Mouse (Mus musculus): ENCODE results near the gene Clns1a.
A peak's percentile ranks its signal among the peaks of the same experiment; 100 is the strongest.

Gene Clns1a

DNA sequence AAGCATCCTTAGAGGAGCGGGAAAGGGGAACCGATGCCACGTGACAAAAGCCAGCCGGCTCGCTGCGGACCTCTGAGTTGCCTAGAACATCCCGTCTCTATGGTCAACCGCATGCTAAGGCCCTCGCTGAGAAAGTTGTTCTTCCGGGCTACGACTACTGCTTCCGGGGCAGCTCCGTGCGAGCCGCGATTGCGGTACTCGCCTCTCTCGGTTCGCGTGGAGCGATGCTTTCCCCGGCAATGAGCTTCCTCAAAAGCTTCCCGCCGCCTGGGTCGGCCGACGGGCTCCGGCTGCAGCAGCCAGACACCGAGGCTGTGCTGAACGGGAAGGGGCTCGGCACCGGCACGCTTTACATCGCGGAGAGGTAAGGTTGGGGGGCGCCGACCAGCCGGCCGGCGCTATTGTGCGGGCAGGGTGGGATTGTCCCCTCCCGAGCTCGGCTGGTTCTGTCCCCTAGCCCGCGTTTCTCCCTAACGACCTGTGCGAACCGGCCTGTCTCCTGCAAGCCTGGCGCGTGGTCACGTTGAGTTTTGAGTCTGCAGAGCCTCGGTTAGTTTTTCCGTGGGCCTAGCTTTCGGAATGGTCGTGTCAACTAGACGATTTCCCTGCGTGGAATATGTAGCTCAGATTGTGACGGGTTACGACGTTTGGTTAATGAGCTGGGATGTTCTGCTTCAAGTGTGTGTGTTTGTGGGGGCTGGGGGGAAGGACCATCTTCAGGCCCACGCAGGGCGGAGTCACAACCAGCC lies at the start of gene Clns1a:
Gene Clns1a, plus strand, starts transcription at position 129 of the 749 bp plus-strand sequence.
- peak; percentile 71 for DNase-seq (ENCODE audit: low spot score)

DNA sequence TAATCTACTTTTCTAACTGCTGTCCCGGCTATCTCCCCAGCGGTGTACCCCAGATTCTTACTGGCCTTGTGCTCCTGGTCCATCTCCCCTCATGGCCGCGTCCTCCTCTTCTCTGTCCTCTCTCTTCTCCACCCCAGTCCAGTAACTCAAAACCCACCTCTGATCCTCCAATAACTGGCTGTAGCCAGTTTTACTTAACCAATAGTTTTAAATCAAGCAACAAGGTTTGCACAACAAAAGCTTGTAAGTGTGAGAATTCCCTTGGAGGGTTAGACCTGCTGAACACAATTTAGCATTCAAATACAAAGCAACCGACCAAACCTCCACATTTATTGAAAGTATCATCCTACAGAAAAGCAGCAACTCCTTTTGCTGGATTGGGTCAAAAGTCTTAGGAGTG lies 48.8 kb upstream of the Clns1a start:
- DNase-seq (ENCODE audit: low spot score), result no peak

DNA sequence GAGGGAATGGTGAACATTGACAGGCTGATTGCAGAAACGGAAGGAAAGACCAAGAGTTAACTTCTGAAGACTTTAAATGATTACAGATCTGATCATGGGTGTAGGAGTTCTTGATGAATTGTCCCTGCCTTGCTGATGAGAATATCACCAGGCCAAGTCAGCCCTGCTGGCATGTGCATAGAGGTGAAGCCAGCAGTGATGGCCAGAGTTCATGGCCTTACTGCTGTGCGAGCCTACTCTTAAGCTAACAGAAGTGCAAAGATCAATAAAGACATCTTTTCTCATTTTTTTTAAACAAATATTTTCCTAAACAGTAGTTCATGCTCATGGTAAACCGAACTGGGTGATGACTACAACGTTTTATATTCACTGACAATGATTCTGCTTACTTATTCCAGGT lies 45.7 kb upstream of the Clns1a start:
- DNase-seq (ENCODE audit: low spot score), result no peak

DNA sequence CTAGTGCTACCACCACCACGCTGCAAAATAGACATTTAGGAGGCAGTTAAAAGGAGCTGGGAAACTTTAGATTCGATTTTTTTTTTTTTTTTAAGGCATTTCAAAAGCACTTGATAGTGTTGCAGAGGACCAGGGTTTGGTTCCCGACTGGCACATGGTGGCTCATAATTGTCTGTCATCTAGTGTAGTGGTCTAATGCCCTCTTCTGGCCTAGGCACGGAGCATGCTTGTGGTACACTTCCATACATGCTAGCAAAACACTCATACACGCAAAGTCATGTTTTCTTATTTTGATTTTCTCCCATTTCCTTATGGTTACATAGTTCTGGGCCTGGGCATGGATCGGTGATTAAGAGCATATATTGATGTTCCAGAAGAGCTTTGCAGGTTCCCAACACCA lies 40.3 kb upstream of the Clns1a start:
- DNase-seq (ENCODE audit: low spot score), result no peak

DNA sequence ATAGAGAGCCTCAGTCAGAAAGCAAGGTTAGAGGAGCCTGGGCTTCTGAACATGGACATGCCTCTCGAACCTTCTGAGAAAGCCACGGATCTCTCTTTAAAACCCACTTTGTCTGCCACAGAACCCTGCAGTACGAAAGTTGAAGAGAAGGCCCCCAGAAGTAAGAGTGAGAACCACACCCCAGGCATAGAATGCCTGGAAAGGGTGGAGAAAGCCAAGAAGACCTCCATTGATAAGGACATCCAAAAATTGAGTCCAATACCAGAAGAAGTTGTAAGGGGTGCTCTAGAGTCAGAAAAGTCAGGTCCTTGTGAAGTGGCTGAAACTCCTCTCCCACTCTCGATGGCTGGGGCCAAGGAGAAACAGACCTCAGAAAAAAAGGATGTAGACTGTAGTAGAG lies 34.8 kb upstream of the Clns1a start:
- no peak for DNase-seq (ENCODE audit: low spot score)

DNA sequence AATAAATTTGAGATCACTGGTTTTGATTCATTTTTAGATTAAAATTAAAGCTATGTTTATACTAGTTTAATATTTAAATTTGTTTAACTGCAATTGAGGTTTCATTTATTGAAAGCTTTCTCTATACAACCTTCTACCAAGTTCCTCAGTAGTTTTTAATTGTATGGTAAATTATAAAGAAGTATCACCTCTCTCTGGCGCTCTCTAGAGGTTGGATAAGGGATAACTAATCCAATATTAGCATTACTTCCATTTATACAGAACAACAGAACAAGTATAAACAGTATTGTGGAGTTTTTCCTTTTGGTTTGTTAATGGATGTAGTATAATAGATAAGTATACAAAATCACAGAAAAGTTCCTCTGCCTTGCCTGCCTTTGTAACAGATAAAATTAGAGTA lies 17.2 kb upstream of the Clns1a start:
- no peak for DNase-seq (ENCODE audit: low spot score)

DNA sequence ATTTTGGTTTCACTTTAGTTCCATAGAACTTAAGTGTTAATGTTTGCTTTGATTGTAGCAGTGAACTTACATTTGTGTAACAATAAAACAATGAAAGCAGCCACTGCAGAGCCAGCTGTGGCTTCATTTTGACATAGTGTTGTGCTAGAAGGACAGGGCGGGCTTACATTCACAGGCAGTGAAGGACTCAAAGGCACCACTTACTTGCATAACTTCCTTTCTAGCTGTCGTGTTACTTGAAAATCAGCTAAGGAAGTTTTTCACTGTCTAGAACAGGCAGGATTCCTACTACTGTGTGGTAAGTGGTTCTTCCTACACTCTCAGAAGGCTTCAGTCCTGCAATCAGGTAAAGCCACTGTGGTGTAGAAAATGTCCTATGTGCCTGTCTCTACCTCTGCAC lies 8.6 kb upstream of the Clns1a start:
- DNase-seq (ENCODE audit: low spot score), result no peak

DNA sequence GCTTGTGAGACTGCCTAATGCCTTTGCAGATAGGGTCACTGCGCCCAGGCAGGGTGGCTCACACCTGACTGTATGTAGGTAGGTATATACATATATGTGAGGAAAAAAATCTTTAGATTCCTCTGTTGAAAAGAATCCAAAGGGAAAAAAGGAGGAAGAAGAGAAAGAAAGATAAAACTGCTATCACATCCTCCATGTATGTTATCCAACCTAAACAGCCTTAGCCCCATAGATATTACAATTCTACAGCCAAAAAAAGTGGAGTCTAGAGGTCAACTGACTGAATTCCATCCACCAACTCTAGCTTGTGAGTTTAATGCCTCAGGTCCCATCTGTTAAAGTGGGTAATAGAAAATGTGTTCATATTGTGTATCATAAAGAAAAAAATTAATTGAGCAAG lies 993 bp upstream of the Clns1a start:
- DNase-seq (ENCODE audit: low spot score), result no peak

DNA sequence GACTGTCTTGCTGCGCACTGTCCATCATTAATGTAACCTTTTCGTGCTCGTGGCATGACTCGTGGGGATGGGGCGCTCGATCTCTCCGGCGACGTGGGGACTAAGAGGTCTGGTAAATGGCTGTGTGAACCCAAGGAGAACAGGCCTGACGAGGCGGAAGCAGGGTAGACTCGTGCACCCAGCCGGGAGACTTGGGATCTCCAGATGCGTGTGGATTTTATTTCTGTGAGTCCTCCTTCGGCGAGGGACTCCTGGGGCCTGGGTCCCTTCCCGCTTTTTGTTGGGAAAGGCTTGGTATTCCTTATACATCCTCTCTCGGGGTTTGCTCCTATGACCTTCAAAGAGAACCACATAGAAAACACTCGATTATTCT lies 315 bp upstream of the Clns1a start:
- DNase-seq (ENCODE audit: low spot score), result no peak

DNA sequence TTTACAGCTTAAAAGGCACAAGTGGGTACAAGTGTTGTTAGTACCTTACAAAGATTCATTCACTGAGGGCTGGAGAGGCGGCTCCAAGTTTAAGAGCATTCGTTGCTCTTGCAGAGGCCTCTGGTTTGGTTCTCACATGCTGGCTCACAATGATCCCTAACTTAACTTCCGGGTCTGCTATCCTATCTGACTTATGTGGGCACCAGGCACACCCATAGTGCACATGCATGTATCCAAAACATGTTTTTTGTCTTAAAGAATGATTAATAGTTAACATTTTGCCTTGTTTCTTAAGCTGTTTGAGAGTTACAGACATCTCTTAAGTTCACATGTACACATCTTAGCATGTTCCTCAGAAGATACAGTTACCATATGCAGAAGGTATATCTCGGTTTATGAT lies 3.7 kb downstream of the Clns1a start:
- no peak for DNase-seq (ENCODE audit: low spot score)

DNA sequence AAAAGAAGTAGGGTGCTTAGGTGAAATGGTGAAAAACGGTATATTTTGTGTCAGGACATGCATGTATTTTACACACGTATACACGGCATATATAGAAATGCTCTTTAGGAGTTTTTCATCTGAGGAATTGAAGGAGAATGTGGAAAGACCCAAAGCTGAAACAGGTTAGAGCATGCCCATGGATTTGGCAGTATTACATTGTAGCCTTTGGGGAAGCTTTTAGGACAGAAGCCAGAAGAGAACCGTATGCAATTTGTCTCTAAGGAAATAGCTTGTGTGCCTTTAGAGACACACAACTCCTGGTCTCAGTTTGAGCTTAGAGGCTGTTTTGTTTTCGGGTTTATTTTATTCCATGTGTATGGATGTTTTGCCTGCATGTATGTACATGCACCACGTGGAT lies 4.7 kb downstream of the Clns1a start:
- DNase-seq (ENCODE audit: low spot score), result no peak

DNA sequence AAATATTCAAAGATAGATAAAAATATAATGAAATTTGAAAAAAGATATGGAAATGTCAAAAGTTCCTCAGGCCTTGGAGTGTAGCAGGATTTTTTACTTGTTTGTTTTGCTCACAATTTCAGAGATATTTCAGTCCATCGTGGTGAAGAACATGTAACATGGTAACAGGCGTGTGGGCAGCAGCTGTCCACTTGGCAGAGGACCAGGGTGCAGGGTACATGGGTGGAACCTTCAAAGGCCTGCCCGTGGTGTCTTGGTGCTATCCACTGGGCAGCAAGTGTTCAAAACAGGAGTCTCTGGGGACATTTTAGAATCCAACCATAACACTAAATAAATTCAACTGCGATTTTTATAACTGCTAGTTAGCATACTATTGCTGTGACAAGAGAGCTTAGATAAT lies 10.7 kb downstream of the Clns1a start:
- no peak for DNase-seq (ENCODE audit: low spot score)

DNA sequence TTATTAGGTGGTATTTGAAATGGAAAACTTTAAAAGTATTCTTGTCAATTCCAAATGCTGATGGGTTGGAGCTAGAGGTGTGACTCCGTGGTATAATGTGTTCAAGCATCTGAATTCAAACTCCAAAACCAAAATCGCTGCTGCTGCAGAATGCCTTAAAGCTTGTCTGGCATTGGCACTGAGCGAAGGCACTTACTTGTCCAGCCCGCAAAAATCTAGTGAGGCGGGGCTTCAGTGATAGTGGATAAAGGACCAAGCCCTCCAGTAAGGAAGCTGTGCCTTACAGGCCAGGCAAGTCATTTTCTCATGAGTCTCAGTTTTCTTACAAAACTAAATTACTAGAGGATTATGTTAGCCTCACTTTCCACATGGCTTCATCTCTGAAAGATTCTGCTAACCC lies 11.4 kb downstream of the Clns1a start:
- no peak for DNase-seq (ENCODE audit: low spot score)

DNA sequence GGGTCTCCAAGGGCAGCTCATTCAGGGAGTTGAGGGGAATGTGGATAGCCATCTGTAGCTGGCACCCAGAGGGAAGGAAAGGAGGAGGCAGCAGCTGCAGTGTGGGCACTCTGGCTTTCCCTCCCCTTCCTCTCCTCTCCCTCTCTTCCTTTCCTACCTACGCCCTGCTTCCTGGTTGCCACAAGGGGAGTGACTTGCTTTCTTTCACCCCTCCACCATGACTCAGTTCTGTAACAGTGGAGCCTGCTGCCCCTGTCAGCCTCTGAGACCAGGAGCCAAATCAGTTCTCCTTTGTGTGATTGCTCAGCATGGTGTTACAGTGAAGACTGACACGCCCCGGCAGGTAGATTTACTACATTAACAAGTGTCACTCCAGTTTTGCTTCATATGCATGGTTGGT lies 12.8 kb downstream of the Clns1a start:
- DNase-seq (ENCODE audit: low spot score), result no peak

DNA sequence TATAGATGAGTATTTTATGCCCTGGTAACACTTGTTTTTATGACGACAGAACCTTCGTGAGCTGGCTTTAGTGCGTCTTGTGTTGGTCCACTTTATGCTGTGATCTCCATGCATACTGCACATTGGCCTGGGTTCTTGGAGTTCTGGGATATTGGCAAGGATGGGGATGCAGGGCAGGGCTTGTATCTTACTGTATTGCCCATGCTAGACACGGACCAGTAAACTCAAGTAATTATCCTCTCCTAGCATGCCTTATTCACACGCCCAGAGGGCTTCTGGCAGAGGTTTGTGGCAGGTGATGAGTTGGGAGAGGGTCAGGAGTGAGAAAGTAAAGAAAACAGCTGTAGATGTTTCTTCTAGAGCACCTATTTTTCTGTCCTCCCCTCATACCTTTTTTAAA lies 18.2 kb downstream of the Clns1a start:
- no peak for DNase-seq (ENCODE audit: low spot score)

DNA sequence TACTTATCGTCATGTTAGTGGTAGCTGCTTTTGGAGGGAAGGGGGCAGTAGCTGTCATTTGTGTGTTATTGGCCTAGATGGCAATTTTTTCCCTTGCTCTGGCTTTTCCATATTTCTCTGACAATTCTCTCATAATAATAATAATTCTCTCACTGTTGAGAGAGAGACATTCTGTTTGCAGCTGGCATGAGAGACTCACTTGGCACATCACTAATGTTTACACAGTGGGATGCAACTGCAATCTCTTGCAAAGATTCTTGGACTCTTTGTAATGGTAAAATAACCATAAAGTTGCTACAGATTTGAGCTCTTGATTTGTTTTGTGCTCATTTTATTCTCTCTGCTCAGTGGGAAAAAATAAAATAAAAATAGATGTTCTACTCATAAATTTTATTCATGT lies 20.9 kb downstream of the Clns1a start:
- DNase-seq (ENCODE audit: low spot score), result no peak

DNA sequence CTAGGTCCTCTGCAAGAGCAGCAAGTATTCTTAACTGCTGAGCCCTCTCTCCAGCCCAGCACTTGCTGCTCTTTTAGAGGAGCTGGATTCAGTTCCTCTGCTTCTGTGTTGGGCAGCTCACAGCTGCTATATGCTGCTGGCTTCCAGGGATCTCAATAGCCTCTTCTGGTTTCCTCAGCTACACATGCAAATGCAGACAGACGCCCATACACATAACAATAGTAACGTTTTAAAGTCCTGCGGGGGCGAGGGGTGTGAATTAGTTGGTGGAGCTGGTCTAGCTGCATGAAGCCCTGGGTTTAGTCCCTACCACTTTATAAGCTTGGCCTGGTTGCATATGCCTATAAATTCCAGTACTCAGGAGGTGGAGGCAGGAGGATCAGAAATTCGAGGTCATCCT lies 22.6 kb downstream of the Clns1a start:
- no peak for DNase-seq (ENCODE audit: low spot score)

DNA sequence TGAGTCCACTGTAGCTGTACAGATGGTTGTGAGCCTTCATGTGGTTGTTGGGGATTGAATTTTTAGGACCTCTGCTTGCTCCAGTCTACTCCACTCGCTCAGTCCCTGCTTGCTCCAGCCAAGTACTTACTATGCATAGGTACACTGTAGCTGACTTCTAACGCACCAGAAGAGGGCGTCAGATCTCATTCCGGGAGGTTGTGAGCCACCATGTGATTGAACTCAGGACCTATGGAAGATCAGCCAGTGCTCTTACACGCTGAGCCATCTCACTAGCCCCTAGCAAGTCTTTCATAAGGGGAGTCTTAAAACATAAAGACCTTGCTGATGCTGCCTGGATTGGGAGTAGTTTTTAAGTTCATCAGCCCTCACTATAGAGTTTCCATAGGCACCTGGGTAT lies 23.7 kb downstream of the Clns1a start:
- no peak for DNase-seq (ENCODE audit: low spot score)

DNA sequence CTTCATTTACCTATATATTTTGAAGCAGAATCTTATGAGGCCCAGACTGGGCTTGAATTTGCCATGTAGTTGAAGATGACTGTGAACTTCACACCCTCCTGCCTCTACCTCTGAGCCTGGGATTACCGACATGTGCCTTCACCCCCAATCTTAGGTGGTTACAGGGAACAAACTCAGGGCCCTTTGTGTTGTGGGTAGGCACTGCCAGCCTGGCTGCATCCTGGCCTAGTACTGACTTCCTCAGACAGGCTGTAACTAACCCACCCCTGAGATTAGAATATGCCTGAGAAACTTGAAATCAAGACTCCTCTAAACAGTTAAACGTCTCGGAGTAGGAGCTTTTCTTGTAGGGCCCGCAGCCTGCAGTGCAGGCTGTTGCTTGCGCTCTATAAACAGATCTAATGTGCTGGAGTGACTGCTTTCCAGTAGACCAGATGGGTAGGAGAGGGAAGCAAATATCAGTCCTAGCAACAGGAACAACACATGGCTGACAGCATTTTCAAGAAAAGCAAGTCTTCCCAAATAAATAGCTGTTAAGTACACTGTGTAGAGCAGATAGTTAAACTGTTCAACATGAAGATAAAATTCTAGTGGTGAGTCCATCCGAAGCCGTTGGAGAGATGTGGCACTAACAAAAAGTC lies 26.0 kb downstream of the Clns1a start:
- no peak for DNase-seq (ENCODE audit: low spot score)

DNA sequence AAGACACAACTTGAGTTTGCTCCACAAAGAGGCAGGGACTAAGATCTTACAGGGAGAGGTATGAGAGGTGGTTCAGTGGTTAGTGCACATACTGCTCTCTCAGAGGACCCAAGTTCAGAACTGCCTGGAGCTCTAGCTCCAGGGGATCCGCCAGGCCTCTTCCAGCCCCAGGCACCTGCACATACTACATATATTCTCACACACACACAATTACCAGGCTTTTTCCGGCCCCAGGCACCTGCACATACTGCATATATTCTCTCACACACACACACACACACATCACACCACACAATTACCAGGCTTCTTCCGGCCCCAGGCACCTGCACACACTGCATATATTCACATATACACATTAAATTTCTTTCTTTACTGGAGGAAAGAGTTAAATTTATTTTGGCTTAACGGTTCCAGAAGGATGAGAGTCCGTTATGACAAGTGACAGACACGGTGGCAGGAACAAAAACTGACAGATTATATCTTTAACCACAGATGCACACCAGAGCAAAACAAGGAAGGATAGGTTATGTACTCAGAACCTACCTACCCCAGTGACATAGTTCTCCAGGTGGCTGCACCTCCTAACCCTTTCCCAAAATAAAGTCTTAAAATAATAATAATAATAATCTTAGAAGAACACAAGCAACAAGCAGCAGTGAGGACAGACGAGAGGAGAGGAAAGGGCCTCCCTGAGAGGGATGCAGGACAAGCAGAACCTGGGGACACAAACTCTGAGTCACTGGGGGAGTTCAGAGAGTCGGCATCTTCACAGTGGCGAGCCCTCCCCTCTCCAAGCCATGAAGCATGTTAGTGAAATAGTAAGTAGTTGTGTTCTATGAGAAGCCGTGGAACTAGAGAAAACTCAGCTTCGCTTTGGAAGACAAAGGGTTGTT lies 27.5 kb downstream of the Clns1a start:
- DNase-seq (ENCODE audit: low spot score), result no peak

DNA sequence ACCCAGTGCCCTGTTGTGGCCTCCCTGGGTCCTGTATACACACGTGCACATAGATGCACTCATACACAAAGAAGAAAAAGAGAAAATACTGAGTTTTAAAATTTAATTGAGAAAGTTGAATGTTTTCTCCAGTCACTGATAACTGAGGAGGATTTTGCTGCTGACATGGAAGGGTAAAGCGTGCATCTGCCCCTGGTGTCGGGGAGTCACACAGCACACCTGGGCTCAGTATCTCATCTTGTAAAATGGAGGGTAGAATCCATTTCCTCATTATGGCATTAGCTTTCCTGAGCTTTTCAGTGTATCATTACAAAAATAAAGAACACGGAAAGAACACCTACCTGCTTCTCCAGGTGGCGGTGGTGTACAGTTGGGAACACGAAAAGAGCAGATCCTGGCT lies 29.0 kb downstream of the Clns1a start:
- no peak for DNase-seq (ENCODE audit: low spot score)

DNA sequence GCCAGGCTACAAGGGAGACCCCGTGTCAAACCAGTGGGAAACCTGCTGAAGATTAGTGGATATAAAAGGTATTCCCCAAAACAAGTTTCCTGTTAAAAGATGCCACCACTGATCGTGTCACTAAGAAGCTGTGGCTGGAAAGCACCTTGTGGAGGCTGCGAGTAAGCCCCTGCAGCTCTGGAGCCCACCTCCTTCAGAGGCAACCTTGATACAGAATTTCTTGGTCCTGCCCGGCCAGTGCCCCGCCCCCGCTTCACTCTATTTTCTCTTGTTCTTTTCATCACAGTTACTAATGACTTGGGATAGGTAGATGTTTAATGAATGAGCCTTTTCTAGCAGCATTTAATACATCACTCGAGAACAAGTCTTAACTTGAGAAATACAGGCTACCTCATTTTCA lies 29.6 kb downstream of the Clns1a start:
- DNase-seq (ENCODE audit: low spot score), result no peak

DNA sequence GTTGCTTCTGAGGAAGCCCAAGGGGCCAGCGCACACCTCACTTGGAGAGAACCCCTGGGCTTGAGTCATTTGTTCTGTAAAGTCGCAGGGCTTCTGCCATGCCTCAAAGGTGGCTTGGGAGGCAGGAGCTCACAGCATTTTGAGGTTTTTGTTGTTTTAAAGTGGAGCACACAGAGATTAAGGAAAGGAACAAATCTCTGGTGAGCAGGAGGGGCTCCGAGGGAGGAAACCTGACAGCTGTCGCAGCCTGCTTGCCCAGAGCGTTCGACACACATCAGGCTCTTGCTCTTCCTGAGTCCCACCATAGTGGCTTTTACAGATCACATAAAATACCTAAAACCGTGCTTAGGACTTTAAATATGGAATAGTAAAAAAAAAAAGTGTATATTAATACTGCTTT lies 30.3 kb downstream of the Clns1a start:
- DNase-seq (ENCODE audit: low spot score), result no peak

Measured in spleen, adult 12 weeks (tissue).